Mouse (Mus musculus): Measurements from ENCODE around the gene Gm45716. TPM values are rescaled to one million over a fixed set of nuclear protein-coding genes. Genes with fewer than 3 reads are reported as not detected.

The Gm45716 gene
- total RNA-seq, 2 experiments from 2014 or later: 1.7 to 2.1 TPM

GRCm38 (mm10) chr11:90196521-90197215 is 9.2 kb downstream of the Gm45716 start:
- intact Hi-C loops (cut with DNase I): no loop called here
- no peak for DNase-seq

DNA sequence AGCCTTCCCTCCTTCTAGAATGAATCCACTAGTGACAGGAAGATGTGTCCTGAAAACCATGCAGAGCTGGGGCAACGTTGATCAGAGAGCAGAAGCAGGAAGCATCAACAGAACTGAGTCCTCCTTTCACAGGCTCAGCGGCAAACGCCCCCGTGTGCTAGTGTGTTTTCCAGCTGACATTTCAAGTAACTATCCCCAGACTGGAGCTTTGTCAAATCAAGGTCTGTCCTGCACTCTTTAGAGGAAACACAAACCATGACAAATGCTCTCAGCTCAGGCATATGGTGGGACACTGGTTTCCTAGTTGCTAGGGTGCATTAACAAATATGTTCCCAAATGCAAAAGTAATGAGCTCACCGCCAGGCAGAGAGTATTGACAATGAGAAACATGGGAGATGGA is 10.6 kb downstream of the Gm45716 start:
- intact Hi-C loops (cut with DNase I): no loop called here
- DNase-seq: no peak

DNA sequence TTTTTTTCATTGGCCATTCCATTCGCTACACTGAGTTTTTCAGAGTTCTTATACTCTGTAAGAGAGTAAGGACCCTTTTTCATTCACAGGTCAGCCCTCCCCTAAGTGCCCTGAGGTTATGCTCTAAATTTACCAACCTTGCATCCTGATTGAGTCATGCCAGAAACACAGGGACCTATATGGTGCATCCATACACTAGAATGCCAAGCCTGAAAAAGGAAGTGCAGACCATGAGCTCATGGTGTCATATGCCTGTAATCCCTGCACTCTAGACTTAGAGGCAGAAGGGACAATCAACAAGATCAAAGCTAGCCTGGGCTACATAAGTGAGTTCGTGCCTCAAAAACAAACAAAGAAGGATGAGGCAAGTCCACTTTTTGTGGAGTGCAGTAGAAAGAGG is 13.3 kb downstream of the Gm45716 start:
- intact Hi-C loops (cut with DNase I): no loop called here
- DNase-seq: no peak

GRCm38 (mm10) chr11:90214246-90214645 is 26.8 kb downstream of the Gm45716 start:
- no peak for DNase-seq
- intact Hi-C loops (cut with DNase I): no loop called here

- intact Hi-C loops (cut with DNase I): no loop called here
- no peak for DNase-seq
These were observed 32.7 kb downstream of the Gm45716 start for GRCm38 (mm10) chr11:90220022-90220645.

DNA sequence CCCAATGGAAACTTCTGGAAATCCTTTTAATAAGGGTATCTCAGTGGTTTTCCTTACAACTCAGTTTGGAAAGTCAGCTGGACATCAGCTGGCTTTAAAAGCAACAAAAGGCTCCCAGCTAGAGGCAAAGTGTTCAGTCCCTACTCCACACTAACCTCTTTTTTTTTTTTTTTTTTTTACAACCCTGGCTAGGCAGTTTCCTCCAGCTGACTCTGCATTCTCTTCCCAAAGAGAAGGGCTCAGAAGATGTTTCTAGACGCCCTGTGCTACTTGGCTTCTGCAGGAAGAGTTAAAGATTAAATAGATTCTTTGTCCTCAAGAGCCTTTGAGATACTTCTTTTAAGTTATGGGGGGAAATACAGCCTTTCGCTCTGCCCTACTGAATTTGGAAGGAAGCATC is 33.3 kb downstream of the Gm45716 start:
- intact Hi-C loops (cut with DNase I): no loop called here
- DNase-seq: no peak

DNA sequence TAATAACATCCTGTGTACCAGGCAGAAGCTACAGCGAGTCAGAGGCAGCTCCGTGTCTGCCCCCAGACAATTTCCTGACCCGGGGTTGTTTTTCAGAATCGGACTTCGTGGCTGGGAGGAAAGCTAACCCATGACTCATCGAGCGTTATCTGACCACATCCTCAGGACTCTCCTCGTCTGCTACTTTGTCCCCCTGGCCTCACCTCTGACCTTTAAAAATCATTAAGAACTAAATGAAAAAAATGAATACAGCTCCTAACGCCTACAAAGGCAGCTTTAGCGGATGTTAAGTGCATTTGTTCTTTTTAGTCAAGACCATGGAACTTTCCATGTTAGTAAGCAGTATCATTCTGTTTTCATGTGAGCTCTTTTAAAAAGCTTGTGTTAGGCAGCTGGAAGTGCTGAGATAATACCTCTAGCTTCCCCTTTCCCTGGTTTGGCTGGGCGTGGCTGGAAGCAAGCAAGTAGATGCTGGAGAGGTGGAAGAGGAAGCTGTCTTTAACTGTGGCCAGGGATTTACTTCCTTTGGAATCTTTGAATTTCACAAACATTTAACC is 37.5 kb downstream of the Gm45716 start:
- intact Hi-C loops (cut with DNase I): no loop called here
- no peak for DNase-seq

DNA sequence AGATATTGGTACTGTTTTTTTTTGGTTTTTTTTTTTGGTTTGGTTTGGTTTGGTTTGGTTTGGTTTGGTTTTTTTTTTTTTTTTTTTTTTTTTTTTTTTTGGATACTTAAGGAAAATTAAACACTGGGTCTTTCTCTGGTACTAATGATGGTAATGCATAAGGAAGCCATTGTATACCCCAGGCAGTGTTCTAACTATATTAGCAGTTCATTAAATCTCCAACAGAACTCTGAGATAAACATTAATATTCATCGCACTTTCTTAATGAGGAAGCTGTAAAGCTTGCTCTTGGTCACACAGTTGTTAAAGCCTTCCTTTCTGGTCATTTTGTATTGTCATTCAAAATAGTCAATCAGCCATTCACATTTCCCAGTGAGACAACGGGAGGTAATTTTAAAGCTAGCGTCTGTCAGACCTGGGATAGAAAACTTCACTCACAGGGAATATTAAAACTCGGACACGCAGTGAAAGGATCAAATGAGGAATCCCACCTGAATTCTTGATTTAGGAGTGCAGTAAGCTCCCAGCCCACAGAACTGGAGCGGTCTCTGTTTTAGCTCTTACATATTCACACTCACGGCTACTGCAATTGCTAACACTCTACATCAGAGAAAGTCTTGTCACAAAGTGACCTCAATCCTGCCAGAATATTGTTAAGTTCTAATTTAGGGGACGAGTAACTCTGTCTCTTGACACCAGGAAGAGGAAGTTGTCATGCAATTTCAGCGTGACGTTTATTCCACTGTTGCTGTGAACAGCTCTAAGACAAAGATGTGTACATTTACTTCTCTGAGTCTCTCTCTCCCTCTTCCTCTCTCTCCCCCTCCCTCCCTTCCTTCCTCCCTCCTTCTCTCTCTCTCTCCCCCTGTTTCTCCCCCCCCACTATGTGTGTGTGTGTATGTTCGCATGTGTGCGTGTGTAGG is 39.8 kb downstream of the Gm45716 start:
- no peak for DNase-seq
- intact Hi-C loops (cut with DNase I): no loop called here

- DNase-seq: no peak
- intact Hi-C loops (cut with DNase I): no loop called here
These were observed 40.9 kb downstream of the Gm45716 start for GRCm38 (mm10) chr11:90228251-90228949.

DNA sequence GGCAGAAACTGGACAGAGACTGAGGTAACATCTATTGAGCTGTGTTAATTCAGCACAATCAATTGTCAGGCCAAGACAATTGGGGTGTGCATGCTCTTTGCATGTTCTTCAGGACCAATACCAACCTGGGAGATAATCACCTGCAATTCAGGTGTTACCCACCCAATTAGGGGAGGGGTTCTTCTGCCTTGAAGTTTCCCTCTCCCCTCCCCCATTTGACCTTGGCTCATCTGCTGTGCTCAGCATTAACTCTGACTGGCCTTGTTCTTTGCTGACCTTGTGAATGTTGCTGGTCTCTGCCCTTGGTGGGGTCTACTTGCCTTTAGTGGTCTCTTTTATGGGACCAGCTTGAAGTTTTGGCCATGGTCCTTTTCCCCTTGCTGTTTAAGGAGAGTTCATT is 42.3 kb downstream of the Gm45716 start:
- intact Hi-C loops (cut with DNase I): no loop called here
- no peak for DNase-seq

- intact Hi-C loops (cut with DNase I): no loop called here
- DNase-seq: no peak
These were observed 43.2 kb downstream of the Gm45716 start for GRCm38 (mm10) chr11:90230671-90231070.

DNA sequence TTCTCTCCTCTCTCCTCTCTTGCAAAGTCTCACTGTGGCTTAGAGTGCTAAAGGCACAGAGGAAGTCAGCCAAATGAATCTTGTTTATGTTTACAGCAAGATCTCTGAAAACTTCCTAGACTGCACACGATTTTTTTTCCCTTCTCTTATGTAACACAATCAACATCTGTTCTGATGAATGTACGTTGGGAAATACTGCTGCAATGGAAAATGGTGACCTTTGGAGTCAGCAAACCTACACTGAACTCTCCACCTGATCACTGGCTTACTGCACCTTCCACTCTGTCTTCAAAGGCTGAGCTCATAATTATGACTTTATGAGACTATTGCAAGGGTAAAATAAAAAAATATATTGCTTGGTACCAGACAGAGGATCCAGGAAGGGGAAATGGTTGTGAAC is 44.1 kb downstream of the Gm45716 start:
- intact Hi-C loops (cut with DNase I): no loop called here
- DNase-seq: no peak

GRCm38 (mm10) chr11:90232685-90233084 is 45.2 kb downstream of the Gm45716 start:
- no peak for DNase-seq
- intact Hi-C loops (cut with DNase I): no loop called here

- DNase-seq: no peak
- intact Hi-C loops (cut with DNase I): no loop called here
These were observed 47.7 kb downstream of the Gm45716 start for GRCm38 (mm10) chr11:90235221-90235620.

GRCm38 (mm10) chr11:90237616-90238015 is 50.1 kb downstream of the Gm45716 start:
- intact Hi-C loops (cut with DNase I): no loop called here
- DNase-seq: no peak

- intact Hi-C loops (cut with DNase I): no loop called here
- DNase-seq: no peak
These were observed 51.2 kb downstream of the Gm45716 start for GRCm38 (mm10) chr11:90238657-90239056.

GRCm38 (mm10) chr11:90240652-90241330 is 53.3 kb downstream of the Gm45716 start:
- no peak for DNase-seq
- intact Hi-C loops (cut with DNase I): no loop called here

DNA sequence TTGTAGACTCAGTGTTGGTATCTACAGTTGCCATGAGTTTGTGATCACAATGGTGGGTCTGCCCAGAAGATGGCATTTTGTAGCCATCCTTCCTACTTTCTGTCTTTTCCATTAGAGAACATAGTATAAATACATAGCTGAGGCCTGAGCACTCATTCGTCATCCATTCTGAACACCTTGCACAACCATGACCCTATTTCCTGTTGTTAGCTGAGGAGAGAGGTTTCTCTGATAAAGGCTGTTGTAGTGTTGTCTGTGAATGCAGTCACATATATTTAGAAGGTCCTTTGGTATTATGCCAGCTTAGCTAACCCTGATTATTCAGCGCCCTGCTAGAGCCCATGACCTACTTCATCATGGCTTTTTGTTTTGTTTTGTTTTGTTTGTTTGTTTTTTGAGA is 54.4 kb downstream of the Gm45716 start:
- intact Hi-C loops (cut with DNase I): no loop called here
- no peak for DNase-seq

DNA sequence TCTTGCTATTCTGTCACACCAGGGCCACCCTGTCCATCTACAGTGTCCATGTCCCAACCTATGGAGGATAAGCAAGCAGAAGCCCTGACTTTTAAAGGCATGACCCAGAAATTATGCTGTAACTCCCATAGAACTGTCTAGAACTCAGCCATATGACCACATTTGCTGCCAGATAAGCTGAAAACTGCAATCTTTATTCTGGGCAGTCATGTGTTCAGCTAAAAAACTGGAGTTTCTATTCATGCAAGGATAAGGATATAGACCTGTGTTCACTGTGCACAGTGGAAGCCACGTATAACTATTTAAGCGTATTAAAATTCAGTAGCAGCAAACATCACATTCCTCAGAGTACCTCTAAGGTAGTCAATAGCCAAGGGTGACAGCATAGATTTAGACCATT is 55.8 kb downstream of the Gm45716 start:
- intact Hi-C loops (cut with DNase I): no loop called here

GRCm38 (mm10) chr11:90245630-90246029 is 58.1 kb downstream of the Gm45716 start:
- intact Hi-C loops (cut with DNase I): no loop called here
- DNase-seq: no peak

More for the DNA sequence above, 55.8 kb downstream of the Gm45716 start:
- no peak for DNase-seq

Data from gastrocnemius, postnatal 36 days (tissue).